Comparison of ENCODE assay signal across 14 mouse cellular contexts in the genomic region with DNA sequence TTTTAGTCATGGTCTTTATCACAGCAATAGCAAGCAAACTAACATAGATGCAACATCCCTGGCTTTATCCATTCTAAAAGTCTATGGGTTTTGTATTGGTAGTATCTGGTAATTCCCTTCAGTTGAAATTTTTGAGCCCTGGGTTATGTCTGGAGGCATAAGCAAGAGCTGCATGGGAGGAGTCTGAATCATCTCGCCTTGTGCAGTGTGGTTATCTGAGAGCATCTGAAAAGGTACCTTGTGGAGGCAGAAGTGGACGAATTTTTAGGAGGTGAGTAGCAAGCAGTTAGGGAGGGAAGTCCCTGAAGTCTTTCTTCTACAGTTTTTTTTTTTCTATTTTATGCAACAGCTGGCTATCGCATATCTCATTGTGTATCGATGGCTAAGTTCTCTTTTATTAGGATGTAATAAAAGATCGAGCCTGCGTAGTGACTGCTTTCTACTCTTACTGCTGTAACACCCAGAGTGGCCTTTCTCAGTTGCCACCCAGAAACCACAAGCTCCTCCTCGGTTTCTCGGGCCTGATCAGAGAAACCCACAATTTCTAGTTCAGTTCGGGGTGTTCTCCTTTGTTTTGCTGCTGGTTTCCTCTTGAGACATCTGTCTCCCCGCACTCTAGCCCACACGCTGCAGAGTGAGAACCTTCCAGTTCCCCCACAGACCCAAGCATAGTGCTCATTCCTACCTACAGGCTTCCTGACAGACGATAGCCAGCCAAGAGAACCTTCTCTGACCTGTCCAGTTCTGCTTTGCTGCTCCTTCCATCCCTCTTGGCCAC. TPM values are rescaled to one million over a fixed set of nuclear protein-coding genes. Genes with fewer than 3 reads are reported as not detected.
A peak's percentile ranks its signal among the peaks of the same experiment; 100 is the strongest.
DNase-seq lines count a peak whose midpoint lies in the region; ATAC-seq and TF ChIP-seq lines count a peak whose summit lies in the region.
"Had no signal": no experiment of that assay in that cellular context is flagged by ENCODE, and none has a peak within 500 bp of the region (broad histone marks: within the 10 kb centered on the region; RNA-seq: fewer than 3 reads in every experiment).

No protein-coding gene starts in this region.

- no peak for DNase-seq in gastrocnemius, adult 2 months
- no peak for DNase-seq in gastrocnemius, postnatal 25 days
- DNase-seq in right cerebral cortex, postnatal 25 days, result peak; percentile 14
- no peak for DNase-seq in right cerebral cortex, adult 2 months (ENCODE audit: low spot score in 2 of 2)
- DNase-seq in thymus, postnatal 36 days, result peak; percentile 64 to 72
- DNase-seq in right cerebral cortex, postnatal 14 days, result no peak
- DNase-seq in adrenal gland, postnatal 14 days, result no peak
- DNase-seq: embryo, embryonic 11 days; gastrocnemius, postnatal 36 days; kidney, postnatal 36 days; lung, embryonic 14.5 days had no signal

- peak overlapping the region; percentile 81 for H3K27ac ChIP-seq in gastrocnemius, adult 2 months
- H3K27ac ChIP-seq: hindbrain, embryonic 14.5 days had no signal

- no peak for TF ChIP-seq CTCF in gastrocnemius, adult 2 months (IDR thresholded peaks at IDR 0.05)

- intact Hi-C loops in gastrocnemius, adult 2 months (cut with DNase I), result loop anchor here (5.0 kb wide), 2 partner anchors 79 to 94 kb away; no protein-coding TSS in a partner anchor

- peak; percentile 73 for ATAC-seq in megakaryocyte progenitor cell, adult 5-6 weeks (replicated peaks; ENCODE audit: poor library complexity)
- ATAC-seq: Patski had no signal

- peak overlapping the region; percentile 14 for H3K4me3 ChIP-seq in gastrocnemius, adult 2 months

RNA-seq across cellular contexts. Expression of a gene that starts 8.6 kb away (rescaled TPM):
- 1 to 10 TPM; 5.5 to 7.6 TPM for total RNA-seq in gastrocnemius, adult 2 months (2021)
- total RNA-seq in gastrocnemius, postnatal 25 days (2021), result 1 to 10 TPM; 5.0 to 6.9 TPM
- total RNA-seq in megakaryocyte progenitor cell, adult 5-6 weeks (2015), result 4.2 and 7.5 TPM in 2 replicates
- 4.5 and 4.9 TPM in 2 replicates for total RNA-seq in megakaryocyte progenitor cell, adult 5-6 weeks (2017)
- 19.9 and 27.2 TPM in 2 replicates for total RNA-seq in adrenal gland, postnatal 14 days (2021)

RNA-seq across cellular contexts. Expression of a gene that starts 47.0 kb away (rescaled TPM):
- total RNA-seq in gastrocnemius, adult 2 months (2021), result under 1 TPM; 0.26 to 0.50 TPM
- under 1 TPM; 0.21 to 0.46 TPM for total RNA-seq in gastrocnemius, postnatal 25 days (2021)
- not detected in 2 replicates for total RNA-seq in megakaryocyte progenitor cell, adult 5-6 weeks (2015)
- total RNA-seq in megakaryocyte progenitor cell, adult 5-6 weeks (2017), result not detected in 2 replicates
- total RNA-seq in adrenal gland, postnatal 14 days (2021), result 0.64 and 3.1 TPM in 2 replicates

Comparison
In these comparisons a context has a peak if more than half of its experiments do, and no peak if none do; other contexts are left out.
1. DNase-seq: peak in right cerebral cortex, postnatal 25 days (single experiment) and thymus, postnatal 36 days (2 of 2); none in gastrocnemius, adult 2 months (single experiment), gastrocnemius, postnatal 25 days (single experiment), right cerebral cortex, adult 2 months (0 of 2), right cerebral cortex, postnatal 14 days (single experiment) and adrenal gland, postnatal 14 days (single experiment).